Mouse (Mus musculus): ENCODE results near the gene Akr7a5.
A peak's percentile ranks its signal among the peaks of the same experiment; 100 is the strongest.

The Akr7a5 gene

GRCm38 (mm10) chr4:139298671-139299366 is 11.7 kb upstream of the Akr7a5 start:
- DNase-seq (ENCODE audit: low spot score), result no peak

- no peak for DNase-seq (ENCODE audit: low spot score)
These were observed 8.8 kb upstream of the Akr7a5 start for GRCm38 (mm10) chr4:139301780-139302179.

- no peak for DNase-seq (ENCODE audit: low spot score)
These were observed 8.3 kb upstream of the Akr7a5 start for GRCm38 (mm10) chr4:139302241-139302640.

- no peak for DNase-seq (ENCODE audit: low spot score)
These were observed 5.0 kb upstream of the Akr7a5 start for GRCm38 (mm10) chr4:139305521-139305920.

- no peak for DNase-seq (ENCODE audit: low spot score)
These were observed 2.6 kb upstream of the Akr7a5 start for GRCm38 (mm10) chr4:139307916-139308315.

GRCm38 (mm10) chr4:139309651-139310050 is 893 bp upstream of the Akr7a5 start:
- DNase-seq (ENCODE audit: low spot score), result no peak

GRCm38 (mm10) chr4:139310899-139311701 is 556 bp downstream of the Akr7a5 start:
- no peak for DNase-seq (ENCODE audit: low spot score)

- no peak for DNase-seq (ENCODE audit: low spot score)
These were observed 1.2 kb downstream of the Akr7a5 start for GRCm38 (mm10) chr4:139311707-139312106.

GRCm38 (mm10) chr4:139312632-139313031 is 2.1 kb downstream of the Akr7a5 start:
- no peak for DNase-seq (ENCODE audit: low spot score)

GRCm38 (mm10) chr4:139318449-139318848 is 7.9 kb downstream of the Akr7a5 start:
- DNase-seq (ENCODE audit: low spot score), result no peak

- no peak for DNase-seq (ENCODE audit: low spot score)
These were observed 9.2 kb downstream of the Akr7a5 start for GRCm38 (mm10) chr4:139319740-139320139.

GRCm38 (mm10) chr4:139330605-139331004 is 20.1 kb downstream of the Akr7a5 start:
- no peak for DNase-seq (ENCODE audit: low spot score)

- DNase-seq (ENCODE audit: low spot score), result no peak
These were observed 24.2 kb downstream of the Akr7a5 start for GRCm38 (mm10) chr4:139334631-139335295.

- DNase-seq (ENCODE audit: low spot score), result no peak
These were observed 25.0 kb downstream of the Akr7a5 start for GRCm38 (mm10) chr4:139335507-139335906.

GRCm38 (mm10) chr4:139336822-139337483 is 26.4 kb downstream of the Akr7a5 start:
- peak; percentile 42 for DNase-seq (ENCODE audit: low spot score)

- no peak for DNase-seq (ENCODE audit: low spot score)
These were observed 27.6 kb downstream of the Akr7a5 start for GRCm38 (mm10) chr4:139338145-139338544.

- DNase-seq (ENCODE audit: low spot score), result no peak
These were observed 30.3 kb downstream of the Akr7a5 start for GRCm38 (mm10) chr4:139340835-139341234.

GRCm38 (mm10) chr4:139341556-139342233 is 31.2 kb downstream of the Akr7a5 start:
- DNase-seq (ENCODE audit: low spot score), result no peak

GRCm38 (mm10) chr4:139343718-139344117 is 33.2 kb downstream of the Akr7a5 start:
- DNase-seq (ENCODE audit: low spot score), result no peak

GRCm38 (mm10) chr4:139345416-139346019 is 35.0 kb downstream of the Akr7a5 start:
- DNase-seq (ENCODE audit: low spot score), result no peak

Data from urinary bladder, postnatal 10 days (tissue).